In the genomic region with DNA sequence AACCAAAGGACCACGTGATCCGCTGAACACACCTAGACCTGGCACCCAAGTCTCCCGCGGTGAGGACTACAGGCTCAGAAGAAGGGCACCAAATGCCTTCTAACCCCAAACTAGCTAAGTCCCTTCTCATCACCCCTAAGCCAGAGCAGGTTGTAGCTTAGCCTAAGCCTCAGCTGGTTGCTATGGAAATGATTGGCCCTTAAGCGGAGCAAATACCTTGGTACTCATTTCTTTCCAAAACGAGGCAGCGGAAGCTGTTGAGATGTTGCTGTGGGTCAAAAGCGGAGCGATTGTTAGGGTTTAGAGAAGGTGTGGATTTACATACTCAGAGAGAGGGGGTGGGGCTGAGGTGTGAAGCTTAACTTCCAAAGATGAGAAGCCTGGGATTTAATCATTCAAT, we compare ENCODE assay signal across 10 mouse cellular contexts.
DNase-seq lines count a peak whose midpoint lies in the region; ATAC-seq and TF ChIP-seq lines count a peak whose summit lies in the region.
"Had no signal": no experiment of that assay in that cellular context is flagged by ENCODE, and none has a peak within 500 bp of the region (broad histone marks: within the 10 kb centered on the region; RNA-seq: fewer than 3 reads in every experiment).

No protein-coding gene starts in this region.

- H3K36me3 ChIP-seq in hindbrain, embryonic 14.5 days (replicated peaks; ENCODE audit: control insufficient read depth, insufficient read depth): no peaks in the 10 kb centered on the region
- no peaks in the 10 kb centered on the region for H3K36me3 ChIP-seq in hindbrain, embryonic 10.5 days
- no peaks in the 10 kb centered on the region for H3K36me3 ChIP-seq in spleen, adult 2 months (ENCODE audit: control insufficient read depth, insufficient read depth, low read length)
- no peaks in the 10 kb centered on the region for H3K36me3 ChIP-seq in limb, embryonic 13.5 days
- no peaks in the 10 kb centered on the region for H3K36me3 ChIP-seq in stomach, postnatal 0 days (ENCODE audit: control insufficient read depth, insufficient read depth, low read length)

- H3K4me1 ChIP-seq in hindbrain, embryonic 14.5 days (replicated peaks; ENCODE audit: control insufficient read depth, insufficient read depth, low read length): peaks cover 12% of the 10 kb centered on the region
- H3K4me1 ChIP-seq in hindbrain, embryonic 10.5 days (replicated peaks): peaks cover 7% of the 10 kb centered on the region
- no peaks in the 10 kb centered on the region; the same call in 1 of the 2 replicates for H3K4me1 ChIP-seq in spleen, adult 2 months (ENCODE audit: control insufficient read depth, insufficient read depth, insufficient read length)
- H3K4me1 ChIP-seq in limb, embryonic 13.5 days: peaks cover 6% of the 10 kb centered on the region; the same call in 1 of the 2 replicates
- H3K4me1 ChIP-seq in stomach, postnatal 0 days (replicated peaks; ENCODE audit: control insufficient read depth, insufficient read depth): no peaks in the 10 kb centered on the region

- TF ChIP-seq POLR2A in spleen, adult 2 months (IDR thresholded peaks at IDR 0.05; ENCODE audit: low read depth, low read length): no peak

- no peak overlapping the region for H3K4me3 ChIP-seq in hindbrain, embryonic 14.5 days (replicated peaks; ENCODE audit: low read length)
- no peak overlapping the region for H3K4me3 ChIP-seq in hindbrain, embryonic 10.5 days
- peak overlapping the region; percentile 23; the same call in 1 of the 2 replicates for H3K4me3 ChIP-seq in spleen, adult 2 months (ENCODE audit: extremely low read depth, insufficient read depth, insufficient read length)
- no peak overlapping the region for H3K4me3 ChIP-seq in limb, embryonic 13.5 days
- H3K4me3 ChIP-seq in stomach, postnatal 0 days (ENCODE audit: low read depth, low read length): no peak overlapping the region

- no peak overlapping the region for H3K9ac ChIP-seq in hindbrain, embryonic 14.5 days
- H3K9ac ChIP-seq in limb, embryonic 13.5 days: no peak overlapping the region
- no peak overlapping the region for H3K9ac ChIP-seq in stomach, postnatal 0 days (ENCODE audit: low read length)

- H3K9me3 ChIP-seq in hindbrain, embryonic 14.5 days (ENCODE audit: control insufficient read depth, low read length): no peaks in the 10 kb centered on the region
- H3K9me3 ChIP-seq in hindbrain, embryonic 10.5 days: no peaks in the 10 kb centered on the region
- H3K9me3 ChIP-seq in limb, embryonic 13.5 days: no peaks in the 10 kb centered on the region
- H3K9me3 ChIP-seq in stomach, postnatal 0 days (ENCODE audit: control insufficient read depth, low read length): no peaks in the 10 kb centered on the region

- ATAC-seq in hindbrain, embryonic 14.5 days (ENCODE audit: low FRiP score): peak; percentile 31; the same call in 1 of the 2 replicates
- no peak for ATAC-seq in limb, embryonic 13.5 days (ENCODE audit: low FRiP score, low read depth)
- no peak for ATAC-seq in stomach, postnatal 0 days (ENCODE audit: low FRiP score, low TSS enrichment)
- no peak for ATAC-seq in frontal cortex, adult (ENCODE audit: low TSS enrichment)

- DNase-seq in hindbrain, embryonic 14.5 days (ENCODE audit: low spot score): no peak
- DNase-seq in hindbrain, embryonic 10.5 days (ENCODE audit: low spot score): no peak
- DNase-seq in spleen, adult 2 months (ENCODE audit: low read depth in 1 of 2, low spot score in 2 of 2): no peak
- DNase-seq in spleen, adult 12 weeks (ENCODE audit: low spot score): no peak
- DNase-seq in stomach, postnatal 0 days (ENCODE audit: low spot score): peak; percentile 21
- DNase-seq in thymus, postnatal 36 days: no peak
- DNase-seq: gastrocnemius, postnatal 25 days; kidney, postnatal 4 days had no signal

- no peak for TF ChIP-seq EP300 in stomach, postnatal 0 days (optimal IDR thresholded peaks at IDR 0.05)

- no peak for TF ChIP-seq CTCF in spleen, adult 2 months (IDR thresholded peaks at IDR 0.05; ENCODE audit: extremely low read depth, insufficient read depth, insufficient read length, insufficient replicate concordance)
- TF ChIP-seq CTCF in stomach, postnatal 0 days (IDR thresholded peaks at IDR 0.05; ENCODE audit: low read depth): no peak

- H3K4me2 ChIP-seq in hindbrain, embryonic 14.5 days (replicated peaks): peak overlapping the region; percentile 10; the same call in 1 of the 2 replicates
- H3K4me2 ChIP-seq in limb, embryonic 13.5 days (replicated peaks): peak overlapping the region; percentile 38
- H3K4me2 ChIP-seq in stomach, postnatal 0 days (replicated peaks; ENCODE audit: low read depth): 0 out of 2 replicates have a peak overlapping the region, but pooled peaks have one; percentile 20

- no peak overlapping the region for H3K27ac ChIP-seq in hindbrain, embryonic 14.5 days
- H3K27ac ChIP-seq in hindbrain, embryonic 10.5 days: no peak overlapping the region
- H3K27ac ChIP-seq in spleen, adult 2 months (ENCODE audit: insufficient read depth, low read length): no peak overlapping the region
- no peak overlapping the region for H3K27ac ChIP-seq in limb, embryonic 13.5 days
- no peak overlapping the region for H3K27ac ChIP-seq in stomach, postnatal 0 days (replicated peaks)

- WGBS in hindbrain, embryonic 14.5 days: 5% methylated on average over 9 of the region's 9 CpGs
- WGBS in hindbrain, embryonic 10.5 days: 2% methylated on average over 9 of the region's 9 CpGs
- 11% methylated on average over 9 of the region's 9 CpGs for WGBS in spleen, adult 2 months
- 1% methylated on average over 9 of the region's 9 CpGs for WGBS in limb, embryonic 13.5 days
- WGBS in stomach, postnatal 0 days: 8% methylated on average over 9 of the region's 9 CpGs

- H3K27me3 ChIP-seq in hindbrain, embryonic 14.5 days (ENCODE audit: control insufficient read depth, insufficient read depth, low read length): no peaks in the 10 kb centered on the region
- H3K27me3 ChIP-seq in hindbrain, embryonic 10.5 days (ENCODE audit: insufficient read depth, poor library complexity, severe bottlenecking): peaks cover 28% of the 10 kb centered on the region; the same call in 1 of the 2 replicates
- H3K27me3 ChIP-seq in spleen, adult 2 months (ENCODE audit: control insufficient read depth, insufficient read depth, low read length): no peaks in the 10 kb centered on the region
- peaks cover 23% of the 10 kb centered on the region for H3K27me3 ChIP-seq in limb, embryonic 13.5 days
- no peaks in the 10 kb centered on the region for H3K27me3 ChIP-seq in stomach, postnatal 0 days (ENCODE audit: control insufficient read depth, insufficient read depth, low read length)
